Mouse (Mus musculus) E14TG2a.4 (cell line): Measurements from ENCODE around the gene Dync1i1.

Experiments
- CTCF ChIP-seq: conservative IDR thresholded peaks from 2 replicates; pipeline ENCODE4 v1.5.1; 2014; ENCODE audit warnings: low read length
- NANOG ChIP-seq: IDR thresholded peaks from 2 replicates; pipeline ENCODE4 v1.6.1; 2014; ENCODE audit warnings: borderline replicate concordance, low read length, mixed read lengths

DNA sequence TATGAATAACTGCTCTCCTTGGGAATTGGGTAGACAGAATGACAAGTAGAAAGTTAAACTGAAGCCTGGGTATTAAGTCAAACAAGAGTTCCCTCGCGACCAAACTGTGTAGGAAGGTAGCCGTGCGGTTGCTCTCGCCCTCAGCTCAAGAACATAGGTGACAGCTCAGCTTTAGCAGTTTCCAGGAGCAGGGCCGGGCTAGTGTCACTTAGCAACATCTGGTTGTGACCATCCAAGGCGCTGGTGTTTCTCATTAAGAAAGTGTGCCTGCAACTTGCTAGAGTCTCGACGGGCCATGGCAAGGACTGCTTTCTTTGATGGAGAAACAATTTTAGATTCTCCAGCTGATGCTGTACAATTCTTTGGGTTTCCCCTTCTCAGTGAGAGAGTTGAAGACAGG lies 291.5 kb downstream of the Dync1i1 start:
- TF ChIP-seq CTCF (no peak), NANOG (no peak)
